Mouse (Mus musculus): ENCODE results near the gene Cers6. TPM values are rescaled to one million over a fixed set of nuclear protein-coding genes. Genes with fewer than 3 reads are reported as not detected.

Gene Cers6
- polyA plus RNA-seq, 1 experiment from 2014 or later, result 88.4 TPM

DNA sequence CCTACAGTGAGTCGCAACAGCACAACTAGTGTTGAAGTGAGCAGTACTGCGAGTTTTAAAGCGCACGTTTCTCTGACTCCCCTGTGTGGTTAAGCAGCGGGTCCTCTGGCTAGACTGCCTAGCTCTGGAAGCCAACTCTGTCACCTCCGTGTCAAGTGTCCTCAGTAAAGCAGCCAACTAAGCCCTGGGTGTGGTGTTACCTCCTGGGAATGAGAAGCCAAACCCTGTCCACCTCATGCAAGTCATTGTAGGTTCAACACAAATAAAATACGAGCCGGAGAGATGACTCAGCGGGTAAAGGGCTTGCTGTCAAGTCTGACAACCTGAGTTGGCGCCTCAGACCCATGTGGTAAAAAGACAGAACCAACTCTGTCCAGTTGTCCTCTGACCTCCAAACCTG, 287.9 kb downstream of the Cers6 start:
- no peaks in the 10 kb centered on the region for H3K9me3 ChIP-seq (ENCODE audit: control insufficient read depth, low read length)
- 91% methylated on average over 10 of the region's 10 CpGs for WGBS
- no peak overlapping the region for H3K27ac ChIP-seq (replicated peaks; ENCODE audit: low read depth, low read length)
- DNase-seq (no peak), ATAC-seq (ENCODE audit: low FRiP score, low TSS enrichment) (no peak)
- no peaks in the 10 kb centered on the region for H3K4me1 ChIP-seq (ENCODE audit: control insufficient read depth, insufficient read depth, low read length)
- H3K27me3 ChIP-seq (ENCODE audit: control insufficient read depth, insufficient read depth, low read length), result no peaks in the 10 kb centered on the region
- H3K9ac ChIP-seq (replicated peaks; ENCODE audit: low read length), result no peak overlapping the region
- no peak overlapping the region for H3K4me2 ChIP-seq (ENCODE audit: low read length)
- H3K36me3 ChIP-seq (ENCODE audit: control insufficient read depth, insufficient read depth, low read length), result no peaks in the 10 kb centered on the region
- no peak overlapping the region for H3K4me3 ChIP-seq (replicated peaks; ENCODE audit: low read depth, low read length)

DNA sequence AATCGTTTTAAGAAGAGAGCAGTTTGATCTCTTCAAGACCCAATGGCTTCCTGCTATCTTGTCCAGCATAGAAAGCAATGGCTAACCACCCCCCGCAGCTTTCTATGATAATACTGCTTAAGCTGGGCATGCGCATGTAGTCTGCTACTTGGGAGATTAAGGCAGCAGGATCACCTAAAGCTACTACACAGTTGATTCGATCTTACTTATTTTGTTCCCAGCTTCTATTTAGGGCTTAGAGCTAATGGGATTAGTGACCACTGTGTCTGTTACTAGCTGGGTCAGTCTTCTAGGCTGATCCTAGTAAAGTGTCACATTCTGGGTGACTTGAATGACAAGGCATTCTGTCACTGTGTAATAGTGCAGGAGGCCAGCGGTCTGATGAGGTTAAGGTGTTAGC, 289.6 kb downstream of the Cers6 start:
- peak; percentile 33 for DNase-seq
- H3K4me1 ChIP-seq (ENCODE audit: control insufficient read depth, insufficient read depth, low read length), result no peaks in the 10 kb centered on the region
- no peak overlapping the region for H3K4me2 ChIP-seq (ENCODE audit: low read length)
- no peaks in the 10 kb centered on the region for H3K27me3 ChIP-seq (ENCODE audit: control insufficient read depth, insufficient read depth, low read length)
- no peaks in the 10 kb centered on the region for H3K36me3 ChIP-seq (ENCODE audit: control insufficient read depth, insufficient read depth, low read length)
- H3K9ac ChIP-seq (replicated peaks; ENCODE audit: low read length), result no peak overlapping the region
- H3K27ac ChIP-seq (replicated peaks; ENCODE audit: low read depth, low read length), result no peak overlapping the region
- no peak overlapping the region for H3K4me3 ChIP-seq (replicated peaks; ENCODE audit: low read depth, low read length)
- no peaks in the 10 kb centered on the region for H3K9me3 ChIP-seq (ENCODE audit: control insufficient read depth, low read length)
- 21% methylated on average over 5 of the region's 5 CpGs for WGBS
- no peak for ATAC-seq (ENCODE audit: low FRiP score, low TSS enrichment)

DNA sequence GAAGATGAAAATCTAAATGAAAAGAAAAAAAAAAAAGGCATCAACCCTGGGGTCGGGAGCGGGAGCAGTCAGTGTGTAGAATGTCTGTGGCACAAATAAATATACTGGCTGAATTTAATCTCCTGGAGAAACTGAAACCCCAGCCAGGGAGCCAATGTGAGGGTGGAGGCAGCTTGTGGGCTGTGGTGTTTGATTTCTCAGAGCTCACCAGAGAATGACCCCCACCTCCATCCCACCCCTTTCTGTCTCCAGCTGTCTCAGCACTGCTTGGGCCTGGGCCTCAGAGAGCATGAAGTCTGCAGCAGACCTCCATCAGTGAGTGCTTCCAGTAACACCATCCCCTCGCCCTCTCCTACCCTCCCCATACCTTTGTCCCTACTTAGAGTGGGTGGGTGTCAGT, 294.6 kb downstream of the Cers6 start:
- DNase-seq (no peak), ATAC-seq (ENCODE audit: low FRiP score, low TSS enrichment) (no peak)
- Histone ChIP-seq H3K4me3 (replicated peaks; ENCODE audit: low read depth, low read length) (no peak overlapping the region), H3K9ac (replicated peaks; ENCODE audit: low read length) (no peak overlapping the region), H3K4me2 (ENCODE audit: low read length) (no peak overlapping the region), H3K27me3 (ENCODE audit: control insufficient read depth, insufficient read depth, low read length) (no peaks in the 10 kb centered on the region), H3K36me3 (ENCODE audit: control insufficient read depth, insufficient read depth, low read length) (no peaks in the 10 kb centered on the region), H3K9me3 (ENCODE audit: control insufficient read depth, low read length) (no peaks in the 10 kb centered on the region), H3K27ac (replicated peaks; ENCODE audit: low read depth, low read length) (no peak overlapping the region), H3K4me1 (ENCODE audit: control insufficient read depth, insufficient read depth, low read length) (no peaks in the 10 kb centered on the region)
- 63% methylated on average over 3 of the region's 3 CpGs for WGBS

DNA sequence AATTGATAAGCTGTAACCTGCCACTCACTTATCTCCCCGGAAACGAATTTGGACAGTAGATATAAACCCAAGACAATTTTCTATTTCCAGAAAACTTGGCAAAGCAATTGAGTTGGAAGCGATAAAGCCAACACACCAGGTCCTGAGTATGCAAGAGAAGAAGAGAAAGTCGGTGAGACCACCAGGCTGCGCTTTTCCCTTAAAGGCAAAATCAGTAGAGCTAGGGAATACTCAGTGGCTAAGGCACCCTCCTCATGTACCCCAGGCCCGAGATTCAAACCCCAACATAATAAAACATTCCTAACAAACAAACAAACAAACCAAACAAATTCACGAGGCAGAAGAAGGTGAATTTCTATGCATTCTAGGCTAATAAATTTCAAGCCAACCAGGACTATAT, 295.0 kb downstream of the Cers6 start:
- Histone ChIP-seq H3K4me1 (ENCODE audit: control insufficient read depth, insufficient read depth, low read length) (no peaks in the 10 kb centered on the region), H3K9me3 (ENCODE audit: control insufficient read depth, low read length) (no peaks in the 10 kb centered on the region), H3K9ac (replicated peaks; ENCODE audit: low read length) (no peak overlapping the region), H3K27me3 (ENCODE audit: control insufficient read depth, insufficient read depth, low read length) (no peaks in the 10 kb centered on the region), H3K4me3 (replicated peaks; ENCODE audit: low read depth, low read length) (no peak overlapping the region), H3K27ac (replicated peaks; ENCODE audit: low read depth, low read length) (no peak overlapping the region), H3K36me3 (ENCODE audit: control insufficient read depth, insufficient read depth, low read length) (no peaks in the 10 kb centered on the region), H3K4me2 (ENCODE audit: low read length) (no peak overlapping the region)
- ATAC-seq (ENCODE audit: low FRiP score, low TSS enrichment) (no peak), DNase-seq (no peak)
- WGBS, result 73% methylated on average over 7 of the region's 7 CpGs

DNA sequence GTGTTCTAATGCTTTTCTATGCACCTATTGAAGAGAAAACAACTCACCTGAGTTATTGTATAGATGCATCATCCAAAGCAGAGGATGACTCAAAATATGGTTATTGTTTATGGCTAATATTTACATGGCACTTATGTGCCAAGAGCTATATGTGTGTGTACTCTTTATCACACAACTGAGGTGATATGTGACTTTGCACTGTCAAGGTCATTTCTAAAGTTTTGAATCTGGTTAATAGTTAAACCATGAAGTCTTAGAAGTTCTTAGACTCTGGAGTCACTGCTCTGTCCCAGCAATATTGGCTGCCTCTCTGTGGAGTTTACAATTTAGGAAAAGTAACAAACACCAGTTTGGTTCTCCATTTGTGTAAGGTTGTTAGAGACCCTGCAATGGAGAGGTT, 297.7 kb downstream of the Cers6 start:
- H3K36me3 ChIP-seq (ENCODE audit: control insufficient read depth, insufficient read depth, low read length), result no peaks in the 10 kb centered on the region
- ATAC-seq (ENCODE audit: low FRiP score, low TSS enrichment), result no peak
- no peak overlapping the region for H3K4me2 ChIP-seq (ENCODE audit: low read length)
- H3K9me3 ChIP-seq (ENCODE audit: control insufficient read depth, low read length), result no peaks in the 10 kb centered on the region
- DNase-seq, result no peak
- H3K27ac ChIP-seq (replicated peaks; ENCODE audit: low read depth, low read length), result no peak overlapping the region
- H3K9ac ChIP-seq (replicated peaks; ENCODE audit: low read length), result no peak overlapping the region
- no peaks in the 10 kb centered on the region for H3K4me1 ChIP-seq (ENCODE audit: control insufficient read depth, insufficient read depth, low read length)
- no peaks in the 10 kb centered on the region for H3K27me3 ChIP-seq (ENCODE audit: control insufficient read depth, insufficient read depth, low read length)
- H3K4me3 ChIP-seq (replicated peaks; ENCODE audit: low read depth, low read length), result no peak overlapping the region

Other genes with a start within 250 kb of the Cers6 start
- gene 4932414N04Rik, start 205.0 kb upstream of the Cers6 start, polyA plus RNA-seq (2014; fragmentation: Nextera tagmentation; extraction: Ambion mirVana), result not detected in 2 replicates